Mouse (Mus musculus): Measurements from ENCODE around the gene Pipox. TPM values are rescaled to one million over a fixed set of nuclear protein-coding genes. Genes with fewer than 3 reads are reported as not detected.

Pipox gene
- total RNA-seq, 2 experiments from 2014 or later: 0.70 to 1.3 TPM

DNA sequence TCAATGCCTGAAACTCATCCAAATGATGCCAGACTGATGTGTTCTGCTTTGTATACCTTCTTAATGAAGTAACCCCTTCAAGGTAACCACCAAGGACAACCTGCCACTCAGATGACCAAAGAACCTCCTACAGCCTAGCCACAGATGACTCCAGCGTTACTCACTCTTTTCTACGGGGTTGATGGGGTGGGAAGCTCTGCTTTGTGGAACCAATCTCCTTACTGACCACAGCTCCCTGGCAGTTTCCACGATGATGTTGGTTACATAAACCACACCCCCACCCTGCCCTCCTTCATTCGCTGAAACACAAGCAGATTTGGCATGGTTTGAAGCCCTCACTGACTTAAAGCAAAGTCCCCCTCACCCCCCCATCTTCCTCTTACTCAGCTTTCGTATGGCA is 33.9 kb upstream of the Pipox start:
- no peak for TF ChIP-seq CTCF (IDR thresholded peaks at IDR 0.05)
- no peak for DNase-seq (ENCODE audit: extremely low spot score in 1 of 2, low spot score in 2 of 2)
- Histone ChIP-seq H3K4me3 (no peak overlapping the region), H3K27ac (no peak overlapping the region)
- intact Hi-C loops (cut with DNase I): no loop called here

DNA sequence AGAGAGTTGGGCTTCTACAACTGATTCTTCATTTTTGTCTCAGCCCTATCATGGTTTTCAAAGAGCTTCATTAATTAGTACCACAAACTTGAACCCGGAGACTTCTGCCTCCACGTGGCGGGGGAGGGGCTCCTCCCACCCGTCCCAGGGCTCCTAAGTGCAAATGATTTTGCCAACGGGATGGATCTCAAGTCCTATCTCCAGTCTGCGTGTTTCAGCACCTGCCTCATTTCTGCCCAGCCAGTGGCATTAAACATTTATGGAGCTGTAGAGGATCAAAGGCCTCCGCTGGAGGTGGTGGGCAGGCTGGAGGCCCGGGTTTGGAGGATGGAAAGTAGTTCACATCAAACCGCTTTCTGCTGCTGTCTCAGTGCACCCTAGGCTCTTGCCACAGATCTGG is 32.8 kb upstream of the Pipox start:
- intact Hi-C loops (cut with DNase I): no loop called here
- no peak for DNase-seq (ENCODE audit: extremely low spot score in 1 of 2, low spot score in 2 of 2)
- no peak overlapping the region for H3K27ac ChIP-seq
- TF ChIP-seq CTCF (IDR thresholded peaks at IDR 0.05): no peak
- H3K4me3 ChIP-seq: no peak overlapping the region

DNA sequence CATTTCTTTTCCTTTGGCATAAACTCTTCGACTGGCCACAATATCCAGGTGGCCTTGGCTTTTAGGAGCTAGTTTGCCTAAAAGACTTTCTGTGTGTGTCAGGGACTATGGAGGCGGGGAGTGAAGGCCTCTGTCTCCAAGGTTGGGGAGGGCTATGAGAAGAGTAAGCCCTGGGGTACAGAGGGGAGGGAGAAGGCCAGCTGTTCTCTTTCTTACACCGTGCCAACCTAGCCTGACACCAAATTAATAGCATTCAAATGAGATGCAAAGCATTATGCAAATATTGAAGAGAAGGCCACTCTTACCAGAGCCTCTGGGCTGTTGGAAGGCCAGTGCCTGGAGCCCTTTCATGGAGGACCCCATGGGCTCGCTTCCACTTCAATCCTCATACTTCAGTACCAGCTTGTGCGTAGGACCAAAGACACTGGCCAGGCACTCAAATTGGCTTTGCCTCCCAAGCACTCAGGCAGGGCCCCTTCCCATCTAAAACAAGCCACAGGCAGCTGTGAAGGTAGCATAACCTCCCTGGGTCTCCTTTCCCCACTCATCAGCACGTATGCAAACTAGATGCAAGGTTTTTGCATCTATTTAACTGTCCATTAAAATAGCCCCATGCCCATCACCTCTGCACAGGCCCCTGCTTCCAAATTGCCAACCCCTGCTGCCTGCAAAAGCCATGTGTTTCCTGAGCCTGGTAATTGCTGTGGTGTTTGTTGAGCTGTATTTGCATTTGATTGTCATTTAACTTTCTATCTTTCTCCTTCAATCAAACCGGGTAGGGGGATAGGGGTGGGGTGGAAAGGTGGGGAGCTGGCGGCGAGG is 32.2 kb upstream of the Pipox start:
- Histone ChIP-seq H3K4me3 (no peak overlapping the region), H3K27ac (no peak overlapping the region)
- TF ChIP-seq CTCF (IDR thresholded peaks at IDR 0.05): no peak
- no peak for DNase-seq (ENCODE audit: extremely low spot score in 1 of 2, low spot score in 2 of 2)
- intact Hi-C loops (cut with DNase I): no loop called here

DNA sequence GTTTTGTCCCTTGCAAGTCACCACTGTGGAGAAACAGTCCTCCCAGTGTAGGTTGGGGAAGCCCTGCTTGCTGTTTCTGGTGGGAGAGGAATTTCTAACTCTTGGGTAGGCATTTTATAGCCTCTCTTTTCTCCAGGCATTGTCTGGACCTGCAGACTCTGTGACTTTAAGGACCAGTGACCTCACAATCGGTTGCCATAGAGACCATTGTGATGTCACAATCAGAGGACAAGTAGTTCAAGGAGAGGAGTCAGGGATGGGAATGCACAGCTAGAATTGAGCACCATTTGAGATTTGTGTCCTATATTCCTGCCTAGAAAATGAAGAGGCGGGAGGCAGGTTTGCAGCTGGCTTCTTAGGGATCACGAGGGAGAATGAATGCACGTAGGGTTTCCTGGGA is 29.4 kb upstream of the Pipox start:
- Histone ChIP-seq H3K4me3 (no peak overlapping the region), H3K27ac (no peak overlapping the region)
- no peak for TF ChIP-seq CTCF (IDR thresholded peaks at IDR 0.05)
- intact Hi-C loops (cut with DNase I): no loop called here
- no peak for DNase-seq (ENCODE audit: extremely low spot score in 1 of 2, low spot score in 2 of 2)

DNA sequence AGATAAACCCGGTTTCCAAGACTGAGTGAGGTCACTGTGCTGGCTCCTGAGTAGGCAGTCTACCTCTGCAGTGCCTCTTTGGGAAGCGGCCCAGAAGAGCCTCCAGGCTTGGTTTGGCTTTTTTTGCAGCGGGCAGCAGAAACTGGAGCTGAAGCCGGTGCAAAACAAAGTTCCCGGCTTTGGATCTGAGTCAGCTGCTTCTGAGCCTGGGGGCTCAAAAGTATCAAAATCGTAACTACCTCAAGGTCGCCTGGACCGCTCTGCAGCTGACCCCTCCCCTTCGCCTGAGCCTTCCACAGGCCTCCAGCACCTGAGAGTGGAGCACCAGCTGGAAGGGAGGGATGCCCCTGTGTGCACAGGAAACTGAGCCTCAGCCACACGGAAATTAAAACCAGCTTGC is 23.3 kb upstream of the Pipox start:
- no peak for TF ChIP-seq CTCF (IDR thresholded peaks at IDR 0.05)
- H3K4me3 ChIP-seq: no peak overlapping the region
- no peak for DNase-seq (ENCODE audit: extremely low spot score in 1 of 2, low spot score in 2 of 2)
- intact Hi-C loops (cut with DNase I): no loop called here
- H3K27ac ChIP-seq: no peak overlapping the region

DNA sequence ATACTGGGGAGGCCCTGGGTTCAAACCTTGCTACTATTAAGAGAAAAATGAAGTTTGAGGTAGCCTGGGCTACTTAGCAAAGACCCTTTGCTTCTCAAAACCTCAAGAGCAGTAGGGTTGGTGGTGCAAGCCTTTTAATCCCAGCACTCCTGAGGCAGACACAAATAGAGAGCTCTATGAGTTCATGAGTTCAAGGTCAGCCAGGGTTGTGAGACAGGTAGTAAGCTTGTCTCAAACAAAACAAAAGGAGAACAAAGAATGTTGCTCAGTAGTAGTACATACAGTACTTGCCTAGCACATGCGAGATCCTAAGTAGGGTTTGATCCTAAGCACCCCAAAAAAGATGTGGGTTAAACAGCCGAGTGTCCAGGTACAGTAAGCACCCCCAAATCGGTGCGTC is 22.8 kb upstream of the Pipox start:
- Histone ChIP-seq H3K4me3 (no peak overlapping the region), H3K27ac (no peak overlapping the region)
- DNase-seq (ENCODE audit: extremely low spot score in 1 of 2, low spot score in 2 of 2): no peak
- TF ChIP-seq CTCF (IDR thresholded peaks at IDR 0.05): no peak
- intact Hi-C loops (cut with DNase I): no loop called here

DNA sequence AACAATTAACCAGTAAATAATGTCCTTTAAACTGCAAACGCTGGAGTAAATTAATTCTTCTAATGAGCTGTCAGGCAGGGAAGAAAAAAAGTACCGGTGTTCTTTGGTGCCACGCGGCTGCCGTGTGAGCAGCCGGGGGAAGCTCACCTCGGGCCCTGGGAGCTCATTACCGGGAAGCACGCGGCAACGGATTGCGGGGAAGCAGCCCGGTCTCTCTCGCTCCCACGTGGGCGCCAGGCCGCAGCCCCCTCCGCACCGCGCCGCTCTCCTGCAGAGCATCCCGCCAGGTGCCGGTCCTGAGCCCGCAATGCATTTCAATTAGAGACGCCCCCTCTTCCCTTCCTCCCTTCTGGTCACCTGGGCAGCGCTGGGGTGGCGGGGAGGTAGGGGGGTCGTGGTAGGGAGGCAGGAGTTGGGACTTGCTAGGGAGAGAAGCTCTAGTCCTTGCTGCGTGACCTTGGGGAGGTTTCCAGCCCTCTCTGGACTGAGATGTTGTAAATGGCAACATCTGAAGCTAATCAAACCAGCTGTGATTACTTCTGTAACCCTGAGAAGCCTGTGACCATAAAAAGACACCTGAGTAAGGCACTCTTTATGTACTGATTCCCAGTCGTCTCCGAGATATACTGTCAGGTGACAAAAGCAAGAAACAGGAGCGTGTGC is 20.8 kb upstream of the Pipox start:
- Histone ChIP-seq H3K27ac (no peak overlapping the region), H3K4me3 (no peak overlapping the region)
- TF ChIP-seq CTCF (IDR thresholded peaks at IDR 0.05): no peak
- DNase-seq (ENCODE audit: extremely low spot score in 1 of 2, low spot score in 2 of 2): no peak
- intact Hi-C loops (cut with DNase I): no loop called here

DNA sequence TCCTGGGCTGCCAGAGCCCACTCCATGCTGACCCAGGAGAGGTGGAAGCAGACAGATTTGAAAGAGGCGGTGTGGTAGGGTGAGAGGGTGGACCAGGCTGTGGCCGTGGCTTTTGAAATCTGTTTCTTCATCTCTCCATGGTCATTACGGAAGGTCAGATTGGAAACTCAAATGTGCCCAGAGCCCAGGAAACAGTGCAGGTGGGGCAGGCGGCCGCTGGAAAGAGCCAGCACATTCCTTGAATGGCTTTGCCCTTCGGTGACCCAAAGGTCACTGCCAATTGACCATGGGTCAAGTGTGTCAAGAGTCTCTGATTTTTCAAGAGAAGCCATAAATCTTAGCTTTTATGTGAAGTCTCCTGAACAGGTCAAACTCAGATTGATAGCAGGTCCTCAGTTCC is 19.6 kb upstream of the Pipox start:
- TF ChIP-seq CTCF (IDR thresholded peaks at IDR 0.05): no peak
- no peak for DNase-seq (ENCODE audit: extremely low spot score in 1 of 2, low spot score in 2 of 2)
- H3K27ac ChIP-seq: no peak overlapping the region
- intact Hi-C loops (cut with DNase I): no loop called here
- H3K4me3 ChIP-seq: no peak overlapping the region

DNA sequence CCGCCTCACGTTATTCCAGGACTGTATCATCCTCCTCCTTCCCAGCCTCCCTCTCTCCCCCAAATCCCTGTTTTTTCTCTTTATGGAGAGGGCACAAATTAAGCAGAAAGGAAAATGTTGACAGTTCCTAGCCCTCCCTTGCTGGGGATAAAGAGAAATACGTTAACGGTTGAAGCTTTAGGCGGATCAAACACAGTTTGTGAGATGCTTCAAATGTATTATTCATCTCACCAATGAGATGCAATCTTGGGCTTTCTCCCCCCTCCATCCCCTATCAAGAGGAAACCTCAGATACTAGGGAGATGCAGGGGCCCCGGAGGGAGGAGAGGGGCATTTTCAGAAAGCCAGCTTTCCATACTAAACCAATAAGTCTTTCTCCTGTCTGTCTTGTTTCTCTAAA is 15.9 kb upstream of the Pipox start:
- Histone ChIP-seq H3K27ac (no peak overlapping the region), H3K4me3 (no peak overlapping the region)
- no peak for TF ChIP-seq CTCF (IDR thresholded peaks at IDR 0.05)
- intact Hi-C loops (cut with DNase I): no loop called here
- DNase-seq (ENCODE audit: extremely low spot score in 1 of 2, low spot score in 2 of 2): no peak

DNA sequence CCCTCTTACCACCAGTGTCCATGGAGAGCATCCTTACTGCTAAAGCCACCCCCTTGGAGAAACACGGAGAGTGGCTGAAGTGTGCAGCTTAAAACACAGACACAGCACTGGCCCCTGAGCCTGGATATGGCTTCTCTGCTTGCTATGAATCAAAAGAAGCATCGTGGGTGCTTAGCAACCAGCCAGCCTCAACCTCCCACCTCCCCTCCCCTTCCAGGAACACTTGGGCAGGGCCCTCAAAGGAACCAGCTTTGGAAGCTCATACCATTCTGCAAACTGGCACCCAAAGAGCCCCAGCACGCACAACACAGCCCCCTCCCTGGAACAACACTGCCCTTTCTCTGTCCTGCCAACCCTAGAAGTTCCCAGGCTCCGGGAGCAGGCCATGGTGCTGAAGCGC is 15.5 kb upstream of the Pipox start:
- no peak for DNase-seq (ENCODE audit: extremely low spot score in 1 of 2, low spot score in 2 of 2)
- intact Hi-C loops (cut with DNase I): no loop called here

DNA sequence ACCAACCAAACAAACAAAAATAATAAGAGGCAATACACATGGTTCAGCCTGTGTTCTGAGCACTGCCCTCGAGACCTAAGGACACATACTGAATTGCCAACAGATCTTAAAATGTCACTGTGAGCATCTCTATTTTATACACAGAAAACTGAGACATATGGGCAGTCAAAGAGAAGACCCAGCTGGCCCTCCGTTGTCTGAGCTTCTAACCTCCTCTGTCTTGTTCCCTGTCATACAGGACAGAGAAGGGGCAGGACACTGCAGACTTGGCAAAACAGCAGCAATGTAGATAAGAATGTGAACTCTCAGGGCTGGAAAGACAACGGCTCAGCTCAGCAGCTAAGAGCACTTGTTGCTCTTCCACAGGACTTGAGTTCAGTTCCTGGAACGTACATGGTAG is 14.6 kb upstream of the Pipox start:
- no peak for DNase-seq (ENCODE audit: extremely low spot score in 1 of 2, low spot score in 2 of 2)
- intact Hi-C loops (cut with DNase I): no loop called here
- no peak overlapping the region for H3K27ac ChIP-seq
- no peak for TF ChIP-seq CTCF (IDR thresholded peaks at IDR 0.05)
- H3K4me3 ChIP-seq: no peak overlapping the region

More for the DNA sequence above, 15.5 kb upstream of the Pipox start:
- no peak for TF ChIP-seq CTCF (IDR thresholded peaks at IDR 0.05)
- Histone ChIP-seq H3K27ac (no peak overlapping the region), H3K4me3 (no peak overlapping the region)

DNA sequence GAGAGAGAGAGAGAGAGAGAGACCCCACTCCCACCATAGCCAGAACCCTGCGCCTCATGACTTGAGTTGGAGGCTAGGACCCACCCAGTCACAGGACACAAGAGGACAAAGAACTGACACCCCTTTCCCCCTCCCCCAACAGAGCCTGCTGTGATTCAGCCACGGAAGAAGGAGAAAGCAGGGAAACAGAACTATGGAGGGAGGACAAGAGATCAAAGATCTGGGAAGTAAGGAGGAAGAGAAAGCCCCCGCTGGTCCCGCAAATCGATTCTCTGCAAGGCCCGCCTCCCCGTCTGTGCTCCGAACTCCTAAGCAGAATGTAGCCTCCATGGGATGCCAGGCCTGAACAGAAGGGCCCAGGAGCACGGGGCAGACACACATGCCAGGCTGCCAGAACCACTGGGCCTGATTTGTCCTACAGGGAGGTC is 12.9 kb upstream of the Pipox start:
- no peak overlapping the region for H3K4me3 ChIP-seq

More for the DNA sequence above, 12.9 kb upstream of the Pipox start:
- intact Hi-C loops (cut with DNase I): no loop called here
- no peak for DNase-seq (ENCODE audit: extremely low spot score in 1 of 2, low spot score in 2 of 2)
- TF ChIP-seq CTCF (IDR thresholded peaks at IDR 0.05): no peak
- no peak overlapping the region for H3K27ac ChIP-seq
